Mouse (Mus musculus) lung, embryonic 14.5 days (tissue): ENCODE measurements around the gene 1700019D03Rik. TPM values are rescaled to one million over a fixed set of nuclear protein-coding genes. Genes with fewer than 3 reads are reported as not detected.

Experiments used
- ATAC-seq: fragments of 200-750 bp; cut with Nextera tagmentation; 2 replicates; pipeline ENCODE4 v1.8.0; 2017; ENCODE audit warnings: mild to moderate bottlenecking, moderate TSS enrichment, moderate library complexity; ENCODE audit not compliant: insufficient read depth
- DNase-seq: peaks from one replicate; pipeline ENCODE4 v3.0.0-alpha.2; 2015
- H3K27ac ChIP-seq: fragments of 300-500 bp; sonication (generic); 2 replicates; pipeline ENCODE4 v1.5.1; 2014; ENCODE audit warnings: low read depth, mild to moderate bottlenecking, moderate library complexity
- H3K27me3 ChIP-seq: fragments of 300-500 bp; sonication (generic); 2 replicates; pipeline ENCODE4 v1.6.1; 2014; ENCODE audit warnings: low read length, control low read depth; ENCODE audit not compliant: insufficient read depth
- H3K36me3 ChIP-seq: fragments of 300-500 bp; sonication (generic); 2 replicates; pipeline ENCODE4 v1.6.1; 2014; ENCODE audit warnings: control low read depth; ENCODE audit not compliant: insufficient read depth
- H3K4me1 ChIP-seq: fragments of 300-500 bp; sonication (generic); 2 replicates; pipeline ENCODE4 v1.6.1; 2014; ENCODE audit warnings: antibody characterized with exemption, control low read depth; ENCODE audit not compliant: insufficient read depth
- H3K4me2 ChIP-seq: fragments of 300-500 bp; sonication (generic); 2 replicates; pipeline ENCODE4 v1.6.1; 2014; ENCODE audit warnings: mild to moderate bottlenecking
- H3K4me3 ChIP-seq: fragments of 300-500 bp; sonication (generic); 2 replicates; pipeline ENCODE4 v1.5.1; 2014; ENCODE audit warnings: low read depth, low read length
- H3K9ac ChIP-seq: fragments of 300-500 bp; sonication (generic); 2 replicates; pipeline ENCODE4 v1.6.1; 2014
- H3K9me3 ChIP-seq: fragments of 300-500 bp; sonication (generic); 2 replicates; pipeline ENCODE4 v1.6.1; 2016; ENCODE audit warnings: low read depth, low read length, control low read depth
- CTCF ChIP-seq: IDR thresholded peaks from 2 replicates; pipeline ENCODE4 v1.5.1; 2016; ENCODE audit warnings: antibody characterized with exemption, low read depth
- WGBS: fragments of 180-500 bp; shearing (Covaris S2); extraction: QIAGEN DNeasy Blood & Tissue Kit; methylation state at CpG from one replicate; pipeline ENCODE4 v1.1.7; 2014; 5-methylcytosine and 5-hydroxymethylcytosine counted together
- polyA plus RNA-seq: library from polyadenylated mRNA; unstranded; fragments of >200 nt; fragmentation: Nextera tagmentation; extraction: Ambion mirVana; gene quantifications from 2 replicates; pipeline ENCODE4 v1.2.1, GENCODE M21; 2014

1700019D03Rik gene
- polyA plus RNA-seq, 1 experiment from 2014 or later: 3.5 TPM

DNA sequence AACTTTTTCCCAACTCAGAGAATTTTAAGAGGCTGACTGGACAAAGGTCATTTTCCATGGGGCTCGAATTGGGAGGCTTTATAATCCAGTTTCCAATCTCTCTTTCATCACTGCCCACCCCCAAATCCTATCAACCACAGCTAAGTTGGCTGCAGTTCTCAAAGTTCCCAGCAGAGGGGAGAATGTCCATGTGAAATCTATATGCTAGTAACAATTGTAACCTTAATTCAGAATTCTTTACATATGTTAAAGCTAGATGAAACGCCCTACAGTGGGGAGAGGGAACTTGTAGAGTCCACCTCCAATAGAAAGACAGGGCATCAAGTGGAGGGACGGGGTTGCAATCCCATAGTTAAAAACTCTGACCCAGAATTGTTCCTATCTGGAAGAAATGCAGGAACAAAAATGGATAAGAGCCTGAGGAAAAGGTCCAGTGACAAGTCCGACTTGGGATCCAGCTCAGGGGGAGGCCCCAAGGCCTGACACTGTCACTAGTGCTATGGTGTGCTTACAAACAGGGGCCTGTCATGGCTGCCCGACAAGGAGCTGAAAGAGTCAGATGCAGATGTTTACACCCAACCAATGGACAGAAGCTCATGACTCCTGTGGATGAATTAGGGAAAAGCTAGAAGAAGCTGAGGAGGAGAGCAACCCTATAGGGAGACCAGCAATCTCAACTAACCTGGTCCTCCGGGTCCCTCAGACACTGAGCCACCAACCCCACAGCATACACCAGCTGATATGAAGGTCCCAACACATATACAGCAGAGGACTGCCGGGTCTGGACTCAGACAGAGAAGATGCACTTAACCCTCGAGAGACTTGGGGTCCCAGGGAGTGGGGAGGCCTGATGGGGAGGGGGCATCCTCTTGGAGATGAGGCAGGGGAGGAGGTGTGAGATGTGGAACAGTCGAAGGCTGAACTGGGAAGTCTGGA lies 33.4 kb upstream of the 1700019D03Rik start:
- H3K27me3 ChIP-seq: no peaks in the 10 kb centered on the region
- WGBS: 41% methylated on average over 9 of the region's 9 CpGs
- H3K27ac ChIP-seq: no peak overlapping the region
- TF ChIP-seq CTCF: peak; percentile 82
- no peaks in the 10 kb centered on the region for H3K4me1 ChIP-seq
- H3K9ac ChIP-seq: no peak overlapping the region
- H3K9me3 ChIP-seq: no peaks in the 10 kb centered on the region
- H3K4me2 ChIP-seq: no peak overlapping the region
- H3K4me3 ChIP-seq: no peak overlapping the region
- no peaks in the 10 kb centered on the region for H3K36me3 ChIP-seq
- DNase-seq (peak; percentile 87), ATAC-seq (peak; percentile 66; the same call in 1 of the 2 replicates)

DNA sequence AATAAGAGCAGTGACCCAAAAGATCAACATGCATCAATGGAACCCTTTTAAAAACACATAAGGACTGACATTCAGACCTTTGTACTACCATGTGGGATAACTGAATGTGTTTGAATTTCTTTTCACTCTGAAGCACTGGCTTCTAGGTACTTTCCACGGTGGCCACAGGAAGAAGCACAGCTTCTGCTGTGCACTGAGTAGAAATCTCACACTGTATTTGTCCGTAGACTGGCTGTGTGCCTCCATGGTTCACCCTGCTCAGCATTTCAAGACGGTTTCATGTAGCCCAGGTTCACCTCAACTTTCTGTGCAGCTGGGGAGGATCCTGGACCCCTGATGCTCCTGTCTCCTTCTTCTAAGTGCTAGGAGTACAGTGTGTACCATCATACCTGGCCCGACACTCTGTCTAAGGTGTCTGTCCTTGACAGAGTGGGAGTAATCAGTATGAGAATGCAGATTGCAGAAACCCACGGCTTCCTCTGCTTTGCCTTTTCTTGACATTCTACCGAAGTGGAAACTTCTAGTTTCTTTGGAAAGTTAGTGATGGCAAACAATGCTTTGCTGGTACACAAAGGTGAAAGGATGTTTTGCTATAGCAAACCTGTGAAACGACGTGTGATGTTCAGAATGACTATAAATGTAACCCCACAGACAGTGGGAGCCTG lies 29.9 kb upstream of the 1700019D03Rik start:
- WGBS: 75% methylated on average over 8 of the region's 8 CpGs
- no peak overlapping the region for H3K4me2 ChIP-seq
- ATAC-seq (no peak), DNase-seq (no peak)
- H3K27me3 ChIP-seq: no peaks in the 10 kb centered on the region
- no peak overlapping the region for H3K27ac ChIP-seq
- no peak overlapping the region for H3K9ac ChIP-seq
- H3K36me3 ChIP-seq: no peaks in the 10 kb centered on the region
- H3K4me3 ChIP-seq: no peak overlapping the region
- TF ChIP-seq CTCF: no peak
- no peaks in the 10 kb centered on the region for H3K4me1 ChIP-seq
- no peaks in the 10 kb centered on the region for H3K9me3 ChIP-seq

DNA sequence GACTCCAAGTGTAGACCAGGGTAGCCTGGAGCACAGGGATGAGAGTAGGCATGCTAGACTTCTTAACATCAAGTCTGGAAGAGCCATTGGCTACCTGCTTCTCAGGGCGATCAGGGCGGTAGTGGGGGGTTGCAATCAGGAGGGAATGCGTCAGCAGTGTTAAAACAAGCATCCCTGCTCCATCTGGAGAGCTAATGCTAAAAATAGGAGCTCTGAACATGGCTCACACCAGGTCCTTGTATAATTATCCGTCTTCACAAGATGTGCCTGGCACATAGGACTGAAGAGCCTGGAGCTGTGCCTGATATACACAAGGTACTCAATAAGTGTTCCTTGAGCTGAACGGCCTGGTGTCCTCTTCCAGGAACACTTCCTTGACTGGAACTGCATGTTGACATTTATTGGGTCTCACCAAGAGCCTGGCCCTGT lies 17.5 kb upstream of the 1700019D03Rik start:
- Histone ChIP-seq H3K4me2 (no peak overlapping the region), H3K27ac (no peak overlapping the region), H3K9ac (no peak overlapping the region), H3K9me3 (no peaks in the 10 kb centered on the region), H3K4me1 (no peaks in the 10 kb centered on the region), H3K36me3 (no peaks in the 10 kb centered on the region), H3K4me3 (no peak overlapping the region), H3K27me3 (no peaks in the 10 kb centered on the region)
- WGBS: 76% methylated on average over 5 of the region's 5 CpGs
- no peak for TF ChIP-seq CTCF
- no peak for ATAC-seq
- DNase-seq: no peak

DNA sequence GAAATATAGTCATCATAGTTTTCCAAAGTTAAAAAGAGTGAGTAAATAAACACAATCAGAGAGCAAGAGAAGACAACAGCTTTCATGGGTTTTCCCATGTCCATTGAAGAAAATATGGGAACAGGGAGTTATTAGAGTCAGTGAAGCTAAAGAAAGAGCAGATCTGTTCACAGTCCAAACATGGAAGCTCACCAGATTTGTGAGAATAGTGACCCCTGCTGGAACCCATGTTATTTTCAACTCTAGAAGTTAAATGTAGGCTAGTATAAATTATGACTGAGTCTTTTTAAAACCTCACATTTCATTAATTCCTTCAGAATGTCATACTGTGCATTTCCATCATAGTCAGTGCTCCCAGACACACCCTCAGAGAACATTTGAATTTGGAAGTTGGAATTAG lies 12.6 kb upstream of the 1700019D03Rik start:
- TF ChIP-seq CTCF: 0 out of 2 replicates have a peak, but pooled peaks have one; percentile 37
- Histone ChIP-seq H3K9ac (no peak overlapping the region), H3K27me3 (no peaks in the 10 kb centered on the region), H3K36me3 (no peaks in the 10 kb centered on the region), H3K27ac (no peak overlapping the region), H3K9me3 (no peaks in the 10 kb centered on the region), H3K4me1 (no peaks in the 10 kb centered on the region), H3K4me3 (no peak overlapping the region), H3K4me2 (no peak overlapping the region)
- DNase-seq (peak; percentile 75), ATAC-seq (no peak)

DNA sequence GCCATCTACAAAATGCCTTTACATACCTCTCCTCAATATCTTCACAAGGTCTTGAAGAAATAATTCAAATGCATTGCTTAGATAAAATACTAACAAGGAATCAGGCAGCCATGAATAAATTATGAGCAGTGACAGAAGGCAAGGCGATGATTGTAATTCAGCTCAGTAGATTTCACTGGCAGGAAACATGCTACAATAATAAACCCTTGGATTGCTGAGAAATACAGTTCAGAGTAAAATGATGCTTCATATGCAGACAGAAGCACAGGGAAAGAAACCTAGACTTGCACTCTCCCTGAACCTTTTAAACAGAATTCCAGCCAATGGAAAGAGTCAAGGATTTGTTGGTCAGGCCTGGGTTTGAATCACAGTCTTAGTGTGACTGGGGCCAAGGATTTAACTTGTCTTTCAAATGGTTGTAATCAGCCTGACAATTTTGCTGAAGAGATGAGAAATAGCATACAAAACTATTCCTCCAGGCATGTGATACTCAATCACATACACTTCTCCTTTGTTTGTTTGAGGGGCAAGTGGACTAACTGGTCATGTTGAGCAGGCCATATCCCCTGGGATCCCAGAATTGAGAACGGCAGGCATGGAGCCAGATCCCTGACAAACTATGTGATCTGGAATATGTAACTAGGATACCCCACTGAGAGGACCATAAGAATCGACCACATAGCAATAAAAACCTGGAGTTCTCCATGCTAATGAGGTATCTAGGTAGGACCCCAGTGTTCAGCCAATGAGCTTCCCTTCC lies 1.1 kb downstream of the 1700019D03Rik start:
- DNase-seq (no peak), ATAC-seq (no peak)
- Histone ChIP-seq H3K4me1 (no peaks in the 10 kb centered on the region), H3K36me3 (no peaks in the 10 kb centered on the region), H3K9me3 (no peaks in the 10 kb centered on the region), H3K27ac (no peak overlapping the region), H3K9ac (no peak overlapping the region), H3K4me3 (no peak overlapping the region), H3K4me2 (no peak overlapping the region), H3K27me3 (no peaks in the 10 kb centered on the region)
- WGBS: 53% methylated on average over 3 of the region's 3 CpGs
- TF ChIP-seq CTCF: no peak

DNA sequence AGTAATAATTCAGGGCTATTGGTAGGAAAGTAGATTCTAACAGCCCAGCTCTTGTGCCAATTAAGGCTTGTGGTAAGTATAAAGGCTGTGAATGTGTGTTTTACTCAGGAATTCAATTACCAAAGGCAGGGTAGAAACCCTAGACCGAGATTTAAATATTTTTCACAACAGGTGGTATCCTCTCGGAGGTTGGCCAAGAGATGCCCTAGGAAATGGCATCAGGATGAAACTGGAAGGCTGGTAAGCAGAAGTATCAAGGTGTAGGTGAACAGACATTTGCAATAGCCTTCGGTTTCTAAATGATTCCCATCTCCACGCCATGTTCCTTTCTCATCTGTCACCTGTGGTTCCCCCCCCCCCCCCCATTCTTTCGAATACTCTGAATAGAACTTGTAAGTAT lies 4.4 kb downstream of the 1700019D03Rik start:
- WGBS: 78% methylated on average over 5 of the region's 5 CpGs
- Histone ChIP-seq H3K4me1 (no peaks in the 10 kb centered on the region), H3K27me3 (no peaks in the 10 kb centered on the region), H3K4me2 (no peak overlapping the region), H3K36me3 (no peaks in the 10 kb centered on the region), H3K27ac (no peak overlapping the region), H3K4me3 (no peak overlapping the region), H3K9ac (no peak overlapping the region), H3K9me3 (no peaks in the 10 kb centered on the region)
- DNase-seq: no peak
- TF ChIP-seq CTCF: no peak
- ATAC-seq: no peak
